Mouse (Mus musculus) C2C12 (cell line): ENCODE results near the gene Foxb2. TPM values are rescaled to one million over a fixed set of nuclear protein-coding genes. Genes with fewer than 3 reads are reported as not detected.
"Not testable (repeated sequence)": the region's sequence is repeated elsewhere in the genome, so short reads cannot be mapped to it uniquely, and the experiment has no call there.

Experiments
- H3K27me3 ChIP-seq: one replicate; pipeline ENCODE4 v1.6.1; 2011; ENCODE audit not compliant: control insufficient read depth, insufficient read depth, insufficient read length
- H3K36me3 ChIP-seq: one replicate; pipeline ENCODE4 v1.6.1; 2011; ENCODE audit not compliant: control insufficient read depth, insufficient read depth
- H3K4me3 ChIP-seq: one replicate; pipeline ENCODE4 v1.5.1; 2011; ENCODE audit warnings: mild to moderate bottlenecking, control low read depth; ENCODE audit not compliant: poor library complexity, insufficient read depth, severe bottlenecking
- H3K79me2 ChIP-seq: one replicate; pipeline ENCODE4 v1.6.1; 2011; ENCODE audit not compliant: control insufficient read depth, insufficient read depth
- H3K79me3 ChIP-seq: one replicate; pipeline ENCODE4 v1.6.1; 2011; ENCODE audit warnings: low read depth, control low read depth
- H3ac ChIP-seq: one replicate; pipeline ENCODE3; 2011; ENCODE audit warnings: low read depth; ENCODE audit not compliant: control insufficient read depth, insufficient read length
- CEBPB ChIP-seq: IDR thresholded peaks from one replicate; pipeline ENCODE4 v1.6.1; 2011; ENCODE audit warnings: low read depth, mild to moderate bottlenecking, control low read depth, moderate library complexity
- CTCF ChIP-seq: IDR thresholded peaks from one replicate; pipeline ENCODE4 v1.5.1; 2011; ENCODE audit not compliant: control insufficient read depth, insufficient read depth, insufficient read length
- FOSL1 ChIP-seq: IDR thresholded peaks from one replicate; pipeline ENCODE4 v1.8.0; 2011; ENCODE audit warnings: mild to moderate bottlenecking, low read length; ENCODE audit not compliant: poor library complexity, insufficient read depth, severe bottlenecking
- MAX ChIP-seq: IDR thresholded peaks from one replicate; pipeline ENCODE4 v1.6.1; 2011; ENCODE audit warnings: mild to moderate bottlenecking, control low read depth
- MYOD1 ChIP-seq: IDR thresholded peaks from one replicate; pipeline ENCODE4 v1.6.1; 2011; ENCODE audit warnings: low read depth; ENCODE audit not compliant: control insufficient read depth, insufficient read length
- MYOG ChIP-seq: IDR thresholded peaks from one replicate; pipeline ENCODE4 v1.6.1; 2011; ENCODE audit not compliant: control insufficient read depth, insufficient read length; ENCODE audit errors: extremely low read depth
- USF1 ChIP-seq: IDR thresholded peaks from one replicate; pipeline ENCODE4 v1.6.1; 2011; ENCODE audit warnings: low read depth, mild to moderate bottlenecking, control low read depth, moderate library complexity
- polyA plus RNA-seq: library from polyadenylated mRNA; unstranded; fragments of >200 nt; fragmentation: generic; extraction: Trizol; gene quantifications from one replicate; pipeline ENCODE4 v1.2.1, GENCODE M21; 2012; ENCODE audit warnings: missing spikeins

Gene Foxb2
- polyA plus RNA-seq, 1 experiment = not detected

DNA sequence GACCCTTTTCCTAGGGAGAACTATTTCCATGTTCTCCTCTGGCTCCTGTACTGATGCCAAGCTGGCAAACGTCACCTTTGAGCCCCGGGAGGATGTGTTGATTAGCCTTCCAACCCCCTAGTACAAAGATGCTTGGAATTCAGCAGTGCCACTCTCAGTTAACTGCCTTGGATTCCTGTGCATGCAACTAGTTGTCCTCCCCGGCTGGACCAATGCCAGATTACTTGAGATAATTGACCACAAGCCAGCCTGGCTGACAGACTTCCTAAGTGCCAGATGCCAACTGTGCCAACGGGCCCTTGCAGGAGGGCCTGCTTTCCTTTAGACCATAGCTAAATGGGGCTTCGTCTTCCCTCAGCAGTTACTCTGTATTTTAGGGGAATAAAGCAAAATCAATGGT, 5.1 kb downstream of the Foxb2 start:
- H3K79me3 ChIP-seq = no peaks in the 10 kb centered on the region
- H3K36me3 ChIP-seq = no peaks in the 10 kb centered on the region
- TF ChIP-seq CEBPB = no peak
- H3K79me2 ChIP-seq = no peaks in the 10 kb centered on the region
- H3K4me3 ChIP-seq = no peak overlapping the region
- no peak overlapping the region for H3ac ChIP-seq
- H3K27me3 ChIP-seq = peaks cover 5% of the 10 kb centered on the region

DNA sequence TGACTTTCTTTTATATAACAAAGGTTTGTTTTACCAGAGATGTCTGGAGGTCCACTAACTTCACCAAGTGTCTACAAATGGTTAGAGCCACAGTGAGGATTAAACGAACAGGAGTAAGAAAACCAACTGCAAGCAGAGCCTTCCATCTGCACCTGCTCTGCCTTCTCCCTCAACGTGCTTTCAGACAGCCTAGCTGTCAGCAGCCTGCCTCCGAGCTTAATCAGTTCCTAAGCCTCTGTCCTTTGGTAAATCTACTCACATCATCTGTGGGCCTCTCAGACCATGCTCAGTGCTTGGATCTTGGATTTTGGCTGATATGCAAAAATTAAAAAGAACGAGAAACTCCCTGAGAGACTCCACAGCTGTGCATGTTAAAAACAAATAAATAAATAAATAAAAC, 15.0 kb downstream of the Foxb2 start:
- no peak for TF ChIP-seq MAX
- no peak for TF ChIP-seq CTCF
- TF ChIP-seq CEBPB = no peak
- no peak for TF ChIP-seq MYOG
- no peak for TF ChIP-seq USF1
- TF ChIP-seq FOSL1 = no peak
- TF ChIP-seq MYOD1 = no peak
- Histone ChIP-seq H3K79me2 (no peaks in the 10 kb centered on the region), H3ac (no peak overlapping the region), H3K79me3 (no peaks in the 10 kb centered on the region), H3K36me3 (no peaks in the 10 kb centered on the region), H3K27me3 (no peaks in the 10 kb centered on the region), H3K4me3 (no peak overlapping the region)

DNA sequence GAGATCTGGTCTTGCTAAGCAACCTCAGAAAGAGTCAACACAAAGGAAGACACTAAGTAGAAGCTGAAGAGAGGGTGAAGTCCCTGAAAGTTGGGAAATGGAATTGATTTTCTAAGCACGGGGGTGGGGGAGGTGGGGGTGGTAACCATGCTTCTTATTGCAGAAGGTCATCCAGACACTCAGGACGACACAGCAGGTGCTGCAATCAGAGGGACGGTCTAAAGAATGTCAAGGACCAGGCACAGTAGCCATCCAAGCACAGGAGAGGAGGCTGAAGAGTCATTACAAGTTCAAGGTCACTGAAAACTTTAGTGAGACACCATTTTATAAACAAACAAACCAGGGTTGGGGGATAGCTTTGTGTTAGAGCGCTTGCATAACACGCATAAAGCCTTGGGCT, 16.9 kb downstream of the Foxb2 start:
- Histone ChIP-seq H3K79me2 (no peaks in the 10 kb centered on the region), H3K4me3 (no peak overlapping the region), H3K36me3 (no peaks in the 10 kb centered on the region), H3K79me3 (no peaks in the 10 kb centered on the region), H3ac (no peak overlapping the region), H3K27me3 (no peaks in the 10 kb centered on the region)
- TF ChIP-seq MAX = no peak
- TF ChIP-seq CEBPB = no peak
- no peak for TF ChIP-seq FOSL1
- TF ChIP-seq MYOG = no peak
- TF ChIP-seq MYOD1 = no peak
- TF ChIP-seq USF1 = no peak
- no peak for TF ChIP-seq CTCF

DNA sequence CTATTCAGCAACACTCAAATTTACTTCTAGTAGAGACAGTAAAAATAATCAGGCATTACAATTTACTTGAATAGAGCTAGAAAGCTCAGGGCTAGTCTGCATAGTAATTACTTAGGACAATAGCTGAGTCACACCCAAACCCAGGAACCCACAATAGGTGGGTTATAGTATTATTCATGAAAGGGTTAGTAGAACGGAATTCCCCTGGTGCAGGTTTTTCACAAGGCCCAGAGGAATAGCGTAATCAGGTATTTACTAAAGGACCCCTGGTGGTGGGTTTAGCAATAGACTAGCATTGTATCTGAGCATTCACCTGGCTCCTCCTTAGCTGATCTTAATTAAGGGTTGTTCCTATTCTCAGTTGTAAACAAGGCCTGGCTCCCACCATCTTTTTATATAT, 29.5 kb downstream of the Foxb2 start:
- not testable (repeated sequence) for H3ac ChIP-seq, H3K4me3 ChIP-seq, H3K27me3 ChIP-seq, H3K79me2 ChIP-seq, H3K36me3 ChIP-seq, H3K79me3 ChIP-seq

DNA sequence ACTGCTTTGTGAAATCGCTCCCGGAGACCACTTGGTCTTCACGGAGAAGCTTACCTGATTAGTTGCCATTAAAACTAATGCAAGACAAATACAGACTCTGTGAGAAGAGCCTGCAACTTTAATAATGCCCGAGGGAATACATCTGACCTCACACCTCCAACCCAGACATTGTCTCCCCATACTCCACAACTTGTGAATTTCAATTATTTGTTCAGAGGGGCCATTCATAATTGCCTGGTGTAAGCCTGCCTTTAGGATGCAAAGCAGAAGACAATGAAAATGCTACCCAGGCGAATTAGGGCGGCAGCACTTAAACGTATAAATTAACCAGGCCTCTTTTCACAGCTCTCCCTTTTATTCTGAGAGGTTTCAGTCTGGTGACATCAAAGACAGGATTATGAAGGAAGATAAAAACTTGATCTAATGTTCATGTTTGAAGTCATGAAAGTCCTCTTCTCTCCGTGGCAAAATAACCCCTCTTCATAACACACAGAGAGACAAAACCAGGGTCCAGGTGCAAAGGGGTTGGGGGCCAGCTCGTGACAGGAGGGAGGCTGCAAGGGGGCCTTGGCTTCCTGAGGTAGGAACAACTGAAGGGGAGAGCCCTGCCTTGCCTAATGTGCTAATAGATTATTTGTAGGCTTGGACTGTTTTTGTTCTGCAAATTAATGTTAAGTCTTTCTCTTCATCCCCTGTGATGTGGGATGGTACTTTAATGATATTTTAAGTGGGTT, 31.9 kb downstream of the Foxb2 start:
- no peaks in the 10 kb centered on the region for H3K36me3 ChIP-seq
- H3K79me2 ChIP-seq = no peaks in the 10 kb centered on the region
- H3K79me3 ChIP-seq = no peaks in the 10 kb centered on the region
- H3ac ChIP-seq = no peak overlapping the region
- no peak overlapping the region for H3K4me3 ChIP-seq
- TF ChIP-seq CTCF = no peak
- TF ChIP-seq MYOG = no peak
- no peak for TF ChIP-seq CEBPB
- TF ChIP-seq FOSL1 = no peak
- TF ChIP-seq MAX = no peak
- TF ChIP-seq MYOD1 = no peak
- TF ChIP-seq USF1 = no peak
- no peaks in the 10 kb centered on the region for H3K27me3 ChIP-seq

DNA sequence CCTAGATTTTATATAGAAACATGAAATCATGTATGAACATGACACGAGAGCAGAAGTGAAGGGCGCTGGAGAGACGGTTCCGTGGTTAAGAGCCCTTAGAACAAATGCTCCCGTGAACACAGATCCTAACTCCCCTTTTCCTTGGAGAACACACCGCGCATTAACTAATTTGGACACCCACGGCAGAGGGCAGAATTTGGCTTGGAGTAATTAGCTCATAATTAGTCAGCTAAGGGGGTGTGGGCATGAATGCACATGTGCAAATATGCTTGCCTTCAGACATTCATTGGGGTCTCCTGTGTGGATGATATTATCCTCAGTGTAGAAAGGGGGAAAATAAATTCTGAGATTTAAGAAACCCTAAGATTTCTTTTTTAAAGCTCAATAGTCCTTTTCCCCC, 32.6 kb downstream of the Foxb2 start:
- H3K27me3 ChIP-seq = no peaks in the 10 kb centered on the region
- no peaks in the 10 kb centered on the region for H3K79me3 ChIP-seq
- TF ChIP-seq FOSL1 = no peak
- TF ChIP-seq MAX = no peak
- no peak for TF ChIP-seq USF1
- TF ChIP-seq MYOD1 = no peak
- TF ChIP-seq CEBPB = no peak
- TF ChIP-seq CTCF = no peak
- no peak for TF ChIP-seq MYOG
- no peak overlapping the region for H3ac ChIP-seq
- no peaks in the 10 kb centered on the region for H3K36me3 ChIP-seq
- H3K79me2 ChIP-seq = no peaks in the 10 kb centered on the region
- no peak overlapping the region for H3K4me3 ChIP-seq
